Mouse (Mus musculus): Measurements from ENCODE around the gene Hist4h4. TPM values are rescaled to one million over a fixed set of nuclear protein-coding genes. Genes with fewer than 3 reads are reported as not detected.

Gene Hist4h4
- polyA plus RNA-seq (2012; rRNA removed): 0.65 and 1.1 TPM in 2 replicates

DNA sequence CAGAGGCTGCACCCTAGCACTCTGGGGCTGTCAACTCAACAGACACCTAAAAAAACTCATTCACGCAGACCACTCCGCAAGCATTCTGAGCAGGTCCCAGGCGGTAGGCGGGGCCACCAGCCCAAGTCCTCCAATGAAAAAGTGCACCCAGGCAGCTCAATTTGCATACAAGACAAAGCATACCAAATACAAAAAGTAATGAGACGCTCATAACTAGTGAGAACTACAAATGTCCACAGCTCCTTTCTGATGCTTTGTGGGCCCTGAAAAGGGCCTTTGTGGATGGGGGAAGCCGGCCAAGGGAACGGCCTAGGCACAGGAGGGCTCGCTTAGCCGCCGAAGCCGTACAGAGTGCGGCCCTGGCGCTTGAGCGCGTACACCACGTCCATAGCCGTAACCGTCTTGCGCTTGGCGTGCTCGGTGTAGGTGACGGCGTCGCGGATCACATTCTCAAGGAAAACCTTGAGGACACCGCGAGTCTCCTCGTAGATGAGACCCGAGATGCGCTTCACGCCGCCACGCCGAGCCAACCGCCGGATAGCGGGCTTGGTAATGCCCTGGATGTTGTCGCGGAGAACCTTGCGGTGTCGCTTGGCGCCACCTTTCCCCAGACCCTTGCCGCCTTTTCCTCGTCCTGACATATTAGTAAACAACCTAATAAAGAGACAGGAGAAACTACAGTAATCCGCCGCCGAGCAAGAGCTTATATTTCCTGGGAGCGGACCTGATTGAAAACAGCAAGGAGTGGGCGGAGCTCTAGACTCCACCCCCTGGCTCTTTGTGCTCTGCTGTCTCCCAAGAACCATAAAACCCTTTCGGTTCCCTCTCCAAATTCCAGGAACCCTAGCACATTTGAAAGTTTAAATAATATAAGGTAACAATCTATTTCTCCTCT lies at the start of gene Hist4h4:
Hist4h4 (minus strand) TSS at position 677 of the 895 bp plus-strand sequence.
- H3K4me1 ChIP-seq (ENCODE audit: control insufficient read depth, insufficient read depth, low read length): no peaks in the 10 kb centered on the region
- WGBS: under 1% methylated on average over 50 of the region's 50 CpGs
- peak within 1 kb of the TSS; percentile 99 for H3K4me3 ChIP-seq (replicated peaks; ENCODE audit: extremely low read depth, low read depth, low read length)
- DNase-seq: peak; percentile 99
- TF ChIP-seq POLR2A (IDR thresholded peaks at IDR 0.05; ENCODE audit: borderline replicate concordance, extremely low read depth, low read depth, low read length) (peak; percentile 98), CTCF (IDR thresholded peaks at IDR 0.05; ENCODE audit: insufficient read depth, low read length) (no peak)

DNA sequence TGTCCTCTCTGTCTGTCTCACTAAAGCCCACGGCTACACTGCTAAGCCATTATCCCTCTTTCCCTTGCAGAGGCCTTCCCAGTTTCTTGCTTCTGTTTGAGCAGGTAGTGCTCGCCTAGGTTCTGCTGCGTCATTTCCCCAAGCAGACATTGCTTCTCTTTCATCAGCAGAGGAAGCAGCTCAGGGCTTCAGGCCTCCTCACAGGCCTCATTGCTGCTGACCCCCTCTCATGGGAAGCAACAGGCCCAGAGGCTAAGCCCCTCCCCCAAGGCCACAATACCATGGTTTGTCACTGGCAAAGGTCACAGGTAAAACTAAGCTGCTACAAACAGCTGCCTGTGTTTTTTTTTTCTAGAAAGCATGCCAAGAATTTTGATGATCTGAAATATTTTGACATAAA lies 48.5 kb upstream of the Hist4h4 start:
- no peak overlapping the region for H3K4me3 ChIP-seq (replicated peaks; ENCODE audit: extremely low read depth, low read depth, low read length)
- WGBS: 55% methylated on average over 3 of the region's 3 CpGs
- peaks cover 5% of the 10 kb centered on the region for H3K4me1 ChIP-seq (ENCODE audit: control insufficient read depth, insufficient read depth, low read length)
- no peak for DNase-seq
- TF ChIP-seq CTCF (IDR thresholded peaks at IDR 0.05; ENCODE audit: insufficient read depth, low read length) (no peak), POLR2A (IDR thresholded peaks at IDR 0.05; ENCODE audit: borderline replicate concordance, extremely low read depth, low read depth, low read length) (no peak)

DNA sequence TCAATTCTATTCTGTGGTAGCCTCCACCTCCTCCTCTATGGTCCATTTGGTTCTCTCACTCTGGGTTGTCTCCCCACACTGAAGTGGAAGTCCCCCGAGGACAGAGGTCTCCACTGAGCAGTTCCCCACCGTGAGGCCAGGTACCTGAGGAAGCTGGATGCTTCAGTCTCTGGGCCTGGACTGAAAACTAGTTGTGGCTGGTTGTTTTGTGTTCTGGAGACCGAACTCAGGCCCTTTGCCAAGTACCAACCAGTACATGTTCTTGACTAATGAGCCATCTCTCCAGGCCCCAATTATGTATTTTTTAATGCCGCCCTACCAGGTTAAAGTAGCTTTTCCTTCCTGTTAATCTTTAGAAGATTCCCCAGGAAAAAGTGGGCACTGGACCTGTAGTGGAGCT lies 48.1 kb upstream of the Hist4h4 start:
- no peak for TF ChIP-seq POLR2A (IDR thresholded peaks at IDR 0.05; ENCODE audit: borderline replicate concordance, extremely low read depth, low read depth, low read length)
- no peak for TF ChIP-seq CTCF (IDR thresholded peaks at IDR 0.05; ENCODE audit: insufficient read depth, low read length)
- no peak for DNase-seq
- Histone ChIP-seq H3K4me1 (ENCODE audit: control insufficient read depth, insufficient read depth, low read length) (peaks cover under 1% of the 10 kb centered on the region), H3K4me3 (replicated peaks; ENCODE audit: extremely low read depth, low read depth, low read length) (no peak overlapping the region)
- 77% methylated on average over 4 of the region's 4 CpGs for WGBS

DNA sequence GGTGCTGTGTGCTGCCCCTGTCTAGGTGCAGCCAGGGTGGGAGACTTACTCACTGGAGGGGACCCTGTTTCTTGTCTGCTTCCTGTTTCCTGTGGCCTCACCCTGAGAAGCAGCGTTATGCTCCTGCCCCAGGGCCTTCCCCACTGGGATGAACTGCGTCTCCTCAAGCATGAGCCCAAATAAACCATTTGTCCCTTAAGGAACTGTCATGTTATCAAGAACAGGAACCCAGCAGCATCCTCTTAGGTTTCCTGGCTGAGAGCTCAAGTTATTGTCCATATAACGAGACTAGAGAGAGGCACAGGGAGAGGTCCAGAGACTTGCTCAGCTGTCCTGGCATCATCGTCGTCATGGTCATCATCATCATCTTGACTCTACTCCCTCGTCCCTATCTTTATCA lies 46.1 kb upstream of the Hist4h4 start:
- WGBS: 50% methylated on average over 6 of the region's 6 CpGs
- no peaks in the 10 kb centered on the region; the same call in 1 of the 2 replicates for H3K4me1 ChIP-seq (ENCODE audit: control insufficient read depth, insufficient read depth, low read length)
- TF ChIP-seq CTCF (IDR thresholded peaks at IDR 0.05; ENCODE audit: insufficient read depth, low read length) (no peak), POLR2A (IDR thresholded peaks at IDR 0.05; ENCODE audit: borderline replicate concordance, extremely low read depth, low read depth, low read length) (no peak)
- no peak overlapping the region for H3K4me3 ChIP-seq (replicated peaks; ENCODE audit: extremely low read depth, low read depth, low read length)
- no peak for DNase-seq

DNA sequence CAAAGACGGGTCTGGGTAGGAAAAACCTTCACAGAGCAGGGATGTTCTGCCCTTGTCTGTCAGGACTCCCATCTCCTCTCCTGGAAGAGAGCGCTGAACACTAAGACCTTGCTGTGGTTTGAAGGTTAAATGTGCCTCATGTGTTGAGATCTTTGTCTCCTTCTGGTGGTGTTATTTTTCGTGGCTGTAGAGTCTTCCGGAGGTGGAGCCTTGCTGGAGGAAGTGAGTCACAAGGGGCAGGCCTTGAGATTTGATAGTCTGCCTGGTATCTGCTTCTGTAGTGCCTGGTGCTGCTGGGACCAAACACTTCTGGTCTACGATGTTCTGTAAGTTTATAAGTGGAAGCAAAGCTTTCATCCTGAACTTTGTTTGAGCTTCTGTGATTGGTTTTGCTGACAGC lies 44.8 kb upstream of the Hist4h4 start:
- TF ChIP-seq CTCF (IDR thresholded peaks at IDR 0.05; ENCODE audit: insufficient read depth, low read length): no peak
- TF ChIP-seq POLR2A (IDR thresholded peaks at IDR 0.05; ENCODE audit: borderline replicate concordance, extremely low read depth, low read depth, low read length): no peak
- WGBS: 85% methylated on average over 5 of the region's 5 CpGs

DNA sequence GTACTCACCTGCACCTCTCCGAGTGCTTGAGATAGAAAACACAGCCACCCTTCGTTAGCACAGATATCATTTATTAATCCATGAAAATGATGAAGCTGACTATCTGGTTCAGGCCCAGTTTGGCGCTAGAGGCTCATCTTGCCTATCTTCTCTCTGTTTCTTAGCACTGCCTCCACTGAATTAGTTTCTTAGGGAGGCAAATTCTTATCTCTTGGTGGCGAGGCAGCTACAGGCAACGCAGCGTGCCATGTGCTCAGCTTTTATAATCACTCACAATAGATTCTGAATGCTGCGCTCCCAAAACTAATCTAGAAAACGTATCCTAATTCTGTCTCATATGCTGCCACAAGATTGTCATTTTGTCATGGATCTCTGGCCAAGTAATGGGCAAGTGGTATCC lies 44.2 kb upstream of the Hist4h4 start:
- Histone ChIP-seq H3K4me3 (replicated peaks; ENCODE audit: extremely low read depth, low read depth, low read length) (no peak overlapping the region), H3K4me1 (ENCODE audit: control insufficient read depth, insufficient read depth, low read length) (no peaks in the 10 kb centered on the region; the same call in 1 of the 2 replicates)
- TF ChIP-seq POLR2A (IDR thresholded peaks at IDR 0.05; ENCODE audit: borderline replicate concordance, extremely low read depth, low read depth, low read length) (no peak), CTCF (IDR thresholded peaks at IDR 0.05; ENCODE audit: insufficient read depth, low read length) (no peak)
- DNase-seq: no peak
- 85% methylated on average over 8 of the region's 8 CpGs for WGBS

More for the DNA sequence above, 44.8 kb upstream of the Hist4h4 start:
- DNase-seq: no peak
- Histone ChIP-seq H3K4me3 (replicated peaks; ENCODE audit: extremely low read depth, low read depth, low read length) (no peak overlapping the region), H3K4me1 (ENCODE audit: control insufficient read depth, insufficient read depth, low read length) (no peaks in the 10 kb centered on the region; the same call in 1 of the 2 replicates)

DNA sequence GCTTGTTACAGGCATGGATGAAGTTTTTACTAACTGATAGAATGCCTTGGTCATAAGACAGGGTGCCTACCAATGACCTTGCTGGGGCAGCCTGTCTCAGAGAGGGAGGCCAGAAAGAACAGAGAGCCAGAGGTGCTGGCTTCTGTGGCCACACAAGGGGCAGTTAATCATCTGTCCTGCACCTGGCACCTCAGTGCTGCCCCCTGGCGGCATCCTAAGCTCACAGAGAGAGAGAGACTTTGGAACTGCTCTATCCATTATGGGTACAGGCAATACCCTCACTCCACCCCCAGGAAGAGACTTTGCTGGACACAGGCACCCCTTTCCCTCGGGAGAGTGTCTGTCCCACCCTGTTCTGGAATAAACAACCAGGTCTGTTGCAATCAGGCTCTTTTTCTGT lies 43.6 kb upstream of the Hist4h4 start:
- TF ChIP-seq CTCF (IDR thresholded peaks at IDR 0.05; ENCODE audit: insufficient read depth, low read length) (peak; percentile 68), POLR2A (IDR thresholded peaks at IDR 0.05; ENCODE audit: borderline replicate concordance, extremely low read depth, low read depth, low read length) (no peak)
- Histone ChIP-seq H3K4me1 (ENCODE audit: control insufficient read depth, insufficient read depth, low read length) (no peaks in the 10 kb centered on the region; the same call in 1 of the 2 replicates), H3K4me3 (replicated peaks; ENCODE audit: extremely low read depth, low read depth, low read length) (no peak overlapping the region)
- peak; percentile 50 for DNase-seq
- WGBS: 7% methylated on average over 2 of the region's 2 CpGs

DNA sequence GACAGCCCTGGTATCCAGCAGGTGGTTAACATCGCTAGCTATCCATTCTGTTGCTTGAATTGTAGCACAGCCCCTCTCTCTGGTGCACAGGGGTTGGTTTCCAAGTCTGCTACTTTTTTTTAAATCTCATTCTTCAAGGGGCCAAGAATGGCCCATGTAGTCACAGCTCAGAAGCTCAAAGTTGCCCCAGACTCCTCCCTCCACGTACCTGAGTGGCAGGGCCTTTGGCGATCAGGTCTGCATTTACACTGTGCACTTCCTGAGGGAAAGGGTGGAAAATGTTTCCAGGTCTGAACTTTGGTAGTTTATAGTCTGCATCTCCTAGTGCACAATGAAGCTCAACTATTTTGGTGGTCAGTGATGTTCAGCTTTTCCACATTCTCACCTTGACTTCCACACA lies 43.1 kb upstream of the Hist4h4 start:
- WGBS: 91% methylated on average over 3 of the region's 3 CpGs
- no peaks in the 10 kb centered on the region; the same call in 1 of the 2 replicates for H3K4me1 ChIP-seq (ENCODE audit: control insufficient read depth, insufficient read depth, low read length)
- no peak for DNase-seq
- TF ChIP-seq CTCF (IDR thresholded peaks at IDR 0.05; ENCODE audit: insufficient read depth, low read length): no peak
- TF ChIP-seq POLR2A (IDR thresholded peaks at IDR 0.05; ENCODE audit: borderline replicate concordance, extremely low read depth, low read depth, low read length): no peak
- no peak overlapping the region for H3K4me3 ChIP-seq (replicated peaks; ENCODE audit: extremely low read depth, low read depth, low read length)

DNA sequence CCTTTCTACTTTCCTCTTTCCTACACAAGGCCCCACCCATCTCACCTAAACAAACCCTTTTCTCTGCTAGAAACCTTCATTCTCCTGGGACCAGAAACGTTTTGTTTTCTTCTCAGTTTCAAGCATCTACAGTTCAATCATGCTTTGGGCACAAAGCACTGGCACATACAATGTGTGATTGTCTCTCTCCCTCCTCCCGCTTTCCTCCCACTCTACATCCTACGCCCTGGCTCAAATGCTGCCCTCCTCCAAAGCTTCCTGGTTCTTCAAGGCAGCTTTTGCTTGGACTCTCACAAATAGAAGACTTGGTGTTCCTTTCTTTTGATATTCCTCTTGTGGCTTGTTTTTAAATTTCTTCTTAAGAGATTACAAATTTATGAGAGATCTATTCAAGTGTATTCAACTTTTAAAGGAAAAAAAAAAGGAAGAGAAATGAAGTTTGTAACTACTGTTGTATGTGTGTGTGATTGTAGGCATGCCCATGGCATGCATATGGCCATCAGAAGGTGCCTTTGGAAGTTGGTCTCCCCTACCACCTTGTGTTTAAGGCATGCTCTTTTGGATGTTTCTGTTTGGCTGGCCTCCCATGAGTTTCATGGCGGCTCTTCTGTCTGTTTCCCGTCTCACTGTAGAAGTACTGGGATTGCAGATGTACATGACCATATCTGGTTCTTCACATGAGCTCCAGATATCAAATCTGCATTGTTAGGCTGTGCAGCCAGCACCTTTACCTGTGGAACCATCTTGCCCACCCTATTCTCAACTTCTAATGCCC lies 41.7 kb upstream of the Hist4h4 start:
- WGBS: 68% methylated on average over 5 of the region's 5 CpGs
- H3K4me3 ChIP-seq (replicated peaks; ENCODE audit: extremely low read depth, low read depth, low read length): no peak overlapping the region
- TF ChIP-seq CTCF (IDR thresholded peaks at IDR 0.05; ENCODE audit: insufficient read depth, low read length) (no peak), POLR2A (IDR thresholded peaks at IDR 0.05; ENCODE audit: borderline replicate concordance, extremely low read depth, low read depth, low read length) (no peak)
- DNase-seq: no peak
- H3K4me1 ChIP-seq (ENCODE audit: control insufficient read depth, insufficient read depth, low read length): no peaks in the 10 kb centered on the region; the same call in 1 of the 2 replicates
